Mouse (Mus musculus): ENCODE data around the gene Gys1. TPM values are rescaled to one million over a fixed set of nuclear protein-coding genes. Genes with fewer than 3 reads are reported as not detected.
"Not testable (repeated sequence)": the region's sequence is repeated elsewhere in the genome, so short reads cannot be mapped to it uniquely, and the experiment has no call there.

Gene Gys1
- polyA plus RNA-seq, 2 experiments = 35.8 to 44.1 TPM

DNA sequence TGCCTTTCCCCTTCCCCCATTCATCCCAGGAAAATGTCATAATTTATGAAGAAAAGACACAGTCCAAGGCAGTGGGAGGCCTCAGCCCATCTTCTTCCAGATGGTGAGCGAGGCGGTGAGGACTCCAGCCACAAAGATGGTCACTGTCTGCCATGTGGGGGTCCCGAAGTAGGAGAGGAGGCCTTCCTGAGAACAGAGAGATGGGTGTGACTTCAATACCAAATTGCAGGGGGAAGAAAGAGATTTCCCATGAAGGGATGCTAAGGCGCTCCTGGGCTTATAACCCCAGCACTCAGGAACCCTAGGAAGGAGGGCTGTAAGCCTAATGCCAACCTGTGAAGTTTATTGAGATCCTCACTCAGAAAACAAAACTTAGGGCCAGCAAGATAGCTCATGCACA lies 27.1 kb downstream of the Gys1 start:
- Histone ChIP-seq H3K4me2 (replicated peaks; ENCODE audit: low read depth, low read length, severe bottlenecking) (no peak overlapping the region), H3K4me3 (replicated peaks; ENCODE audit: low read length) (no peak overlapping the region), H3K27me3 (ENCODE audit: control insufficient read depth, insufficient read depth, low read length) (no peaks in the 10 kb centered on the region), H3K4me1 (ENCODE audit: control insufficient read depth, insufficient read depth, low read length) (peaks cover 35% of the 10 kb centered on the region), H3K9me3 (ENCODE audit: control insufficient read depth, low read length) (no peaks in the 10 kb centered on the region), H3K27ac (replicated peaks; ENCODE audit: low read depth, low read length) (0 out of 2 replicates have a peak overlapping the region, but pooled peaks have one; percentile 88), H3K36me3 (ENCODE audit: control insufficient read depth, insufficient read depth, low read length) (peaks cover 56% of the 10 kb centered on the region), H3K9ac (ENCODE audit: low read depth, low read length, severe bottlenecking) (no peak overlapping the region)
- ATAC-seq (ENCODE audit: low FRiP score, low read depth) = no peak
- TF ChIP-seq POLR2A (IDR thresholded peaks at IDR 0.05; ENCODE audit: borderline replicate concordance, extremely low read depth, insufficient read depth, insufficient read length) = no peak
- 93% methylated on average over 4 of the region's 4 CpGs for WGBS
- no peak for DNase-seq (ENCODE audit: low spot score)

DNA sequence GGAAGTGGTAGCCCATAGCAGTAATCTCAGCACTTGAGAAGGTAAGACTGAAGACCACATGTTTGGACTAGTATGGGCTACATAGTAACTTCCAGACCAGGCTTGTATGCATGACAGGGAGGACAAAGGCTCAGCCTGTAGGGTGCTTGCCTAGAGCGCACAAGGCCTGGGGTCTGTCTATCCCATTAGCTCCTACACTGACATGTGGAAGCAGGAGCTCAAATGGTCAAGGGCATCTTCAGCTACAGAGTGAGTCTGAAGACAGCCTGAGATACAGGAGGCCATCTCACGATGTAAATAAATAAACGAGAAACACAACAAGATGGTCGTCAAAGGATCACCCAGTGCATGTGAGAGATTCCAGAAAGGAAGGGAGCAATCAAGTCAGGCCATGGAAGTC lies 27.7 kb downstream of the Gys1 start:
- ATAC-seq (ENCODE audit: low FRiP score, low read depth) (no peak), DNase-seq (ENCODE audit: low spot score) (no peak)
- Histone ChIP-seq H3K4me3 (replicated peaks; ENCODE audit: low read length) (no peak overlapping the region), H3K4me2 (replicated peaks; ENCODE audit: low read depth, low read length, severe bottlenecking) (no peak overlapping the region), H3K27ac (replicated peaks; ENCODE audit: low read depth, low read length) (no peak overlapping the region), H3K27me3 (ENCODE audit: control insufficient read depth, insufficient read depth, low read length) (no peaks in the 10 kb centered on the region), H3K9me3 (ENCODE audit: control insufficient read depth, low read length) (no peaks in the 10 kb centered on the region), H3K36me3 (ENCODE audit: control insufficient read depth, insufficient read depth, low read length) (peaks cover 50% of the 10 kb centered on the region), H3K4me1 (ENCODE audit: control insufficient read depth, insufficient read depth, low read length) (peaks cover 29% of the 10 kb centered on the region), H3K9ac (ENCODE audit: low read depth, low read length, severe bottlenecking) (no peak overlapping the region)
- WGBS = 87% methylated on average over 4 of the region's 4 CpGs
- no peak for TF ChIP-seq POLR2A (IDR thresholded peaks at IDR 0.05; ENCODE audit: borderline replicate concordance, extremely low read depth, insufficient read depth, insufficient read length)

DNA sequence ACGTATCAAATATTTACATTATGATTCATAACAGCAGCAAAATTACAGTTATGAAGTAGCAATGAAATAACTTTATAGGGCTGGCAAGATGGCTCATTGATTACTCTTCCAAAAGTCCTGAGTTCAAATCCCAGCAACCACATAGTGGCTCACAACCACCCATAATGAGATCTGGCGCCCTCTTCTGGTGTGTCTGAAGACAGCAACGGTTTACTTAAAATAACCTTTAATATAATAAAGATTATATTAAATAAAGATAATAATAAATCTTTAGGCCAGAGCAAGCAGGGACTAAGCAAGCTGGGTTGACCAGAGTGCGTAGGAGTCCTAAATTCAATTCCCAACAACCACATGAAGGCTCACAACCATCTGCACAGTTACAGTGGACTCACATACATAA lies 28.2 kb downstream of the Gys1 start:
- not testable (repeated sequence) for H3K27ac ChIP-seq (replicated peaks; ENCODE audit: low read depth, low read length); H3K9me3 ChIP-seq (ENCODE audit: control insufficient read depth, low read length); H3K4me2 ChIP-seq (replicated peaks; ENCODE audit: low read depth, low read length, severe bottlenecking); H3K4me3 ChIP-seq (replicated peaks; ENCODE audit: low read length); DNase-seq (ENCODE audit: low spot score); ATAC-seq (ENCODE audit: low FRiP score, low read depth); H3K27me3 ChIP-seq (ENCODE audit: control insufficient read depth, insufficient read depth, low read length); H3K9ac ChIP-seq (ENCODE audit: low read depth, low read length, severe bottlenecking)
- Histone ChIP-seq H3K36me3 (ENCODE audit: control insufficient read depth, insufficient read depth, low read length) (peaks cover 45% of the 10 kb centered on the region), H3K4me1 (ENCODE audit: control insufficient read depth, insufficient read depth, low read length) (peaks cover 24% of the 10 kb centered on the region)
- WGBS = 86% methylated on average over 4 of the region's 4 CpGs

DNA sequence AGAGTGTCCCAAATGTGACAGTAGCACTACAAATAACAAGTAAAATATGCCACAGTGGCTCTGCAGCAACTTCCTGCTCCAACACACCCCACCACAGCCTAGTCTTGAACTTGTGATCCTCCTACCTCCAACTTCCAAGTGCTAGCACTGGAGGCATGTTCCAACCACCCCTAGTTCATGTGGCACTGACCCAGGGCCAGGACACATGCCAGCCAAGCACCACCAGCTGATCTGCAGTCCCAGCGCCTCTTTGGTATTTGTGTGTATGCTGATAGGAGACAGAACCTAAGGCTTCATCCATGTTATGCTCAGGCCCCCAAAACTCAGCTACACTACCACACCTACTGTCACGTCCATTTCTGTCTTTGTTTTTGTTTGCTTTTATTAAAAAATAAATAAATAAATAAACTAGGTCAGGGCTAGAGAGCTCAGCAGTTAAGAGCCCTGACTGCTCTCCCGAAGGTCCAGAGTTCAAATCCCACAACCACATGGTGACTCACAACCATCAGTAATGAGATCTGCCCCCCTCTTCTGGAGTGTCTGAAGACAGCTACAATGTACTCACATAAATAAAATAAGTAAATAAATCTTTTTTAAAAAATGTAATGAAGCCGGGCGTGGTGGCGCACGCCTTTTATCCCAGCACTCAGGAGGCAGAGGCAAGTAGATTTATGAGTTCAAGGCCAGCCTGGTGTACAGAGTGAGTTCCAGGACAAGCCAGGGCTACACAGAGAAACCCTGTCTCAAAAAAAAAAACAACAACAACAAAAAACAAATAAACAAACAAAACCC lies 29.5 kb downstream of the Gys1 start:
- Histone ChIP-seq H3K27me3 (ENCODE audit: control insufficient read depth, insufficient read depth, low read length) (no peaks in the 10 kb centered on the region), H3K27ac (replicated peaks; ENCODE audit: low read depth, low read length) (no peak overlapping the region), H3K9me3 (ENCODE audit: control insufficient read depth, low read length) (no peaks in the 10 kb centered on the region), H3K4me1 (ENCODE audit: control insufficient read depth, insufficient read depth, low read length) (peaks cover 18% of the 10 kb centered on the region), H3K4me2 (replicated peaks; ENCODE audit: low read depth, low read length, severe bottlenecking) (no peak overlapping the region), H3K4me3 (replicated peaks; ENCODE audit: low read length) (no peak overlapping the region), H3K36me3 (ENCODE audit: control insufficient read depth, insufficient read depth, low read length) (peaks cover 37% of the 10 kb centered on the region), H3K9ac (ENCODE audit: low read depth, low read length, severe bottlenecking) (no peak overlapping the region)
- WGBS = 93% methylated on average over 7 of the region's 7 CpGs
- DNase-seq (ENCODE audit: low spot score) (no peak), ATAC-seq (ENCODE audit: low FRiP score, low read depth) (no peak)
- no peak for TF ChIP-seq POLR2A (IDR thresholded peaks at IDR 0.05; ENCODE audit: borderline replicate concordance, extremely low read depth, insufficient read depth, insufficient read length)

DNA sequence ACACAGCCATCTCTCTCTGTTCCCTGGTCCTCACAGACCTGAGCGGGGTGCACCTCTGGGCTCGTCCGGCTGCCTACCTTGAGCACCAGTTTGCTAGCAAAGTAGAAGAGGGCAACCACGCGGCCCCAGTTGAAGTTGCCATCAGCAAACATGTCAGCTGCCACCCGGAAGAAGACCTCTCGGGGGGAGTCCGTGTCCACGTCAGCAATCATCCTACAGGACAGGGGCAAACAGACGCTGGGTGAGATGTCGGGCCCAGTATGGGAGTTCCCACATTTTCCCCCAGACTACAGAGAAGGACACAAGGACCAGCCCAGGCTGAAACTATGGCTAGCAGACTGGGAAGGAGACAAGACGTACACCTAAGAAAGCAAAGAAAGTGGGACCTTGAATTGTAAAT lies 30.5 kb downstream of the Gys1 start:
- 93% methylated on average over 12 of the region's 12 CpGs for WGBS
- DNase-seq (ENCODE audit: low spot score) (no peak), ATAC-seq (ENCODE audit: low FRiP score, low read depth) (no peak)
- H3K4me3 ChIP-seq (replicated peaks; ENCODE audit: low read length) = no peak overlapping the region
- H3K27ac ChIP-seq (replicated peaks; ENCODE audit: low read depth, low read length) = no peak overlapping the region
- H3K4me2 ChIP-seq (replicated peaks; ENCODE audit: low read depth, low read length, severe bottlenecking) = no peak overlapping the region
- peaks cover 37% of the 10 kb centered on the region for H3K36me3 ChIP-seq (ENCODE audit: control insufficient read depth, insufficient read depth, low read length)
- no peak overlapping the region for H3K9ac ChIP-seq (ENCODE audit: low read depth, low read length, severe bottlenecking)
- H3K27me3 ChIP-seq (ENCODE audit: control insufficient read depth, insufficient read depth, low read length) = no peaks in the 10 kb centered on the region
- no peaks in the 10 kb centered on the region for H3K9me3 ChIP-seq (ENCODE audit: control insufficient read depth, low read length)
- H3K4me1 ChIP-seq (ENCODE audit: control insufficient read depth, insufficient read depth, low read length) = peaks cover 18% of the 10 kb centered on the region
- no peak for TF ChIP-seq POLR2A (IDR thresholded peaks at IDR 0.05; ENCODE audit: borderline replicate concordance, extremely low read depth, insufficient read depth, insufficient read length)

Measured in limb, embryonic 14.5 days (tissue).